Mouse (Mus musculus) forebrain, postnatal 0 days (tissue): ENCODE measurements around the gene Itpr3. TPM values are rescaled to one million over a fixed set of nuclear protein-coding genes. Genes with fewer than 3 reads are reported as not detected.

Experiments
- ATAC-seq: fragments of 200-750 bp; cut with Nextera tagmentation; 2 replicates; pipeline ENCODE4 v1.8.0; 2017; ENCODE audit warnings: mild to moderate bottlenecking, moderate library complexity
- DNase-seq: peaks from one replicate; pipeline ENCODE4 v3.0.0-alpha.2; 2015
- H3K27ac ChIP-seq: fragments of 300-500 bp; sonication (generic); 2 replicates; pipeline ENCODE4 v1.5.1; 2014; ENCODE audit warnings: low read depth, mild to moderate bottlenecking, antibody characterized with exemption, low read length, moderate library complexity, mixed read lengths
- H3K27me3 ChIP-seq: fragments of 300-500 bp; sonication (generic); 2 replicates; pipeline ENCODE4 v1.6.1; 2014; ENCODE audit warnings: mild to moderate bottlenecking, low read length, mixed read lengths; ENCODE audit not compliant: insufficient read depth
- H3K36me3 ChIP-seq: fragments of 300-500 bp; sonication (generic); 2 replicates; pipeline ENCODE4 v1.6.1; 2014; ENCODE audit warnings: mild to moderate bottlenecking, moderate library complexity; ENCODE audit not compliant: insufficient read depth
- H3K4me1 ChIP-seq: fragments of 300-500 bp; sonication (generic); 2 replicates; pipeline ENCODE4 v1.6.1; 2014; ENCODE audit warnings: antibody characterized with exemption; ENCODE audit not compliant: insufficient read depth
- H3K4me2 ChIP-seq: fragments of 300-500 bp; sonication (generic); 2 replicates; pipeline ENCODE4 v1.6.1; 2014; ENCODE audit warnings: low read depth, mild to moderate bottlenecking, moderate library complexity
- H3K4me3 ChIP-seq: fragments of 300-500 bp; sonication (generic); 2 replicates; pipeline ENCODE4 v1.5.1; 2014; ENCODE audit warnings: low read depth, low read length, mixed read lengths
- H3K9ac ChIP-seq: fragments of 300-500 bp; sonication (generic); 2 replicates; pipeline ENCODE4 v1.6.1; 2014; ENCODE audit warnings: mild to moderate bottlenecking
- H3K9me3 ChIP-seq: fragments of 300-500 bp; sonication (generic); 2 replicates; pipeline ENCODE4 v1.6.1; 2016; ENCODE audit warnings: low read length
- CTCF ChIP-seq: sonication (generic); IDR thresholded peaks from 2 replicates; pipeline ENCODE4 v1.5.1; 2016; ENCODE audit warnings: antibody characterized with exemption, control low read depth, low read depth
- WGBS: fragments of 180-500 bp; shearing (Covaris S2); extraction: QIAGEN DNeasy Blood & Tissue Kit; methylation state at CpG from one replicate; pipeline ENCODE4 v1.1.7; 2014; 5-methylcytosine and 5-hydroxymethylcytosine counted together
- polyA plus RNA-seq: library from polyadenylated mRNA; unstranded; fragments of >200 nt; fragmentation: Nextera tagmentation; extraction: Ambion mirVana; gene quantifications from 2 replicates; pipeline ENCODE4 v1.2.1, GENCODE M21; 2015
- total RNA-seq: library from RNA; depleted of rRNA; stranded (reverse); fragments of >200 nt; gene quantifications from 2 replicates; pipeline ENCODE4 v1.2.3, GENCODE M21; 2014

Itpr3 gene
- total and polyA plus RNA-seq, 2 experiments from 2014 or later: 0.30 to 2.9 TPM

- ATAC-seq (no peak), DNase-seq (no peak)
- Histone ChIP-seq H3K4me1 (no peaks in the 10 kb centered on the region), H3K9ac (peak overlapping the region; percentile 39), H3K9me3 (no peaks in the 10 kb centered on the region), H3K36me3 (no peaks in the 10 kb centered on the region), H3K27me3 (peaks cover 36% of the 10 kb centered on the region), H3K4me3 (peak overlapping the region; percentile 44), H3K4me2 (peak overlapping the region; percentile 74), H3K27ac (no peak overlapping the region)
- 2% methylated on average over 24 of the region's 24 CpGs for WGBS
- TF ChIP-seq CTCF: no peak
Measured at GRCm38 (mm10) chr17:27057517-27058055, 482 bp downstream of the Itpr3 start.

- no peak for TF ChIP-seq CTCF
- DNase-seq: no peak
- no peaks in the 10 kb centered on the region for H3K4me1 ChIP-seq
- H3K4me2 ChIP-seq: no peak overlapping the region
- H3K4me3 ChIP-seq: no peak overlapping the region
- H3K9me3 ChIP-seq: no peaks in the 10 kb centered on the region
- no peak overlapping the region for H3K9ac ChIP-seq
- H3K27ac ChIP-seq: no peak overlapping the region
- peaks cover 29% of the 10 kb centered on the region for H3K27me3 ChIP-seq
- 80% methylated on average over 8 of the region's 8 CpGs for WGBS
- ATAC-seq: no peak
- H3K36me3 ChIP-seq: no peaks in the 10 kb centered on the region
Measured at GRCm38 (mm10) chr17:27060698-27061097, 3.6 kb downstream of the Itpr3 start.

GRCm38 (mm10) chr17:27061727-27062126, 4.6 kb downstream of the Itpr3 start:
- H3K4me2 ChIP-seq: no peak overlapping the region
- H3K4me3 ChIP-seq: no peak overlapping the region
- DNase-seq: no peak
- H3K27me3 ChIP-seq: peaks cover 20% of the 10 kb centered on the region
- H3K9ac ChIP-seq: no peak overlapping the region
- no peak overlapping the region for H3K27ac ChIP-seq
- ATAC-seq: no peak
- TF ChIP-seq CTCF: no peak
- no peaks in the 10 kb centered on the region for H3K4me1 ChIP-seq
- H3K9me3 ChIP-seq: no peaks in the 10 kb centered on the region
- H3K36me3 ChIP-seq: no peaks in the 10 kb centered on the region
- WGBS: 95% methylated on average over 3 of the region's 3 CpGs

GRCm38 (mm10) chr17:27062684-27063083, 5.6 kb downstream of the Itpr3 start:
- no peak for DNase-seq
- no peak overlapping the region for H3K4me3 ChIP-seq
- peaks cover 12% of the 10 kb centered on the region for H3K27me3 ChIP-seq
- no peaks in the 10 kb centered on the region for H3K4me1 ChIP-seq
- no peak for TF ChIP-seq CTCF
- no peaks in the 10 kb centered on the region for H3K9me3 ChIP-seq
- no peak overlapping the region for H3K9ac ChIP-seq
- no peak for ATAC-seq
- WGBS: 92% methylated on average over 7 of the region's 7 CpGs
- H3K4me2 ChIP-seq: no peak overlapping the region
- H3K27ac ChIP-seq: no peak overlapping the region
- H3K36me3 ChIP-seq: no peaks in the 10 kb centered on the region

- WGBS: 59% methylated on average over 6 of the region's 6 CpGs
- DNase-seq: no peak
- ATAC-seq: no peak
- no peak for TF ChIP-seq CTCF
- Histone ChIP-seq H3K9me3 (no peaks in the 10 kb centered on the region), H3K9ac (no peak overlapping the region), H3K4me3 (no peak overlapping the region), H3K4me2 (no peak overlapping the region), H3K27me3 (peaks cover 3% of the 10 kb centered on the region; the same call in 1 of the 2 replicates), H3K36me3 (no peaks in the 10 kb centered on the region), H3K4me1 (no peaks in the 10 kb centered on the region), H3K27ac (no peak overlapping the region)
Measured at GRCm38 (mm10) chr17:27063717-27064116, 6.6 kb downstream of the Itpr3 start.

GRCm38 (mm10) chr17:27064195-27064594, 7.1 kb downstream of the Itpr3 start:
- H3K27me3 ChIP-seq: peaks cover under 1% of the 10 kb centered on the region; the same call in 1 of the 2 replicates
- H3K4me1 ChIP-seq: no peaks in the 10 kb centered on the region
- no peaks in the 10 kb centered on the region for H3K36me3 ChIP-seq
- H3K9me3 ChIP-seq: no peaks in the 10 kb centered on the region
- no peak for DNase-seq
- H3K4me3 ChIP-seq: no peak overlapping the region
- H3K4me2 ChIP-seq: no peak overlapping the region
- no peak overlapping the region for H3K27ac ChIP-seq
- WGBS: 80% methylated on average over 2 of the region's 2 CpGs
- no peak for ATAC-seq
- no peak for TF ChIP-seq CTCF
- H3K9ac ChIP-seq: no peak overlapping the region

- TF ChIP-seq CTCF: no peak
- no peaks in the 10 kb centered on the region for H3K9me3 ChIP-seq
- H3K4me1 ChIP-seq: no peaks in the 10 kb centered on the region
- DNase-seq (no peak), ATAC-seq (no peak)
- no peaks in the 10 kb centered on the region for H3K27me3 ChIP-seq
- 84% methylated on average over 7 of the region's 7 CpGs for WGBS
- no peak overlapping the region for H3K4me2 ChIP-seq
- H3K36me3 ChIP-seq: no peaks in the 10 kb centered on the region
- no peak overlapping the region for H3K27ac ChIP-seq
- H3K9ac ChIP-seq: no peak overlapping the region
- H3K4me3 ChIP-seq: no peak overlapping the region
Measured at GRCm38 (mm10) chr17:27066065-27066464, 9.0 kb downstream of the Itpr3 start.
